18 mouse cellular contexts compared by ENCODE assay signal in the genomic region with DNA sequence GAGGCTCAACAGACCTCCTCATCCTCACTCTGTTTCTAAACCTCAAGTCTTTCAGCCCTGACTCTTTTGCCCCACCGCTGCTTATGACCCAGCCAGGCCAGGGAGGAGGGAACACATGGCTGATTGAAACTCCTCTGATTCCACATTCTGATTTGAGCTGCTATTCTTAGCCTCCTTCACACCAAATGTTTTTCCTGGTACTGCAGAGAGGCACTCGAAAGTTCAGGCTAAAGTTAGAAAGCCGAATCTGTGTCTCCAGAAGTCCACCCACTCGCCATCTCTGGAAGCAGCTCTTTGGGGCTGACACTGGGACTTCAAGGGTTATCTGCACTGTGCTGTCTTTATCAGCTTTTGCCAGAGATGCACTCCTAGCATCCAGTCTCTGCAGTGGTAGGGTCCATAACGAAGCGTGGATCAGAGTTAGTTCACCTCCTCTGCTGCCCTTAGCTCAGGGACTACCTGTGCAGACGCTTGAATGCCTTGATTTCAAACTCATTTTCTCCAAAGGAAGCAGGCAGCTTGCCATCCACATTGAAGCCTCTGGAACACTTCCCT. TPM values are rescaled to one million over a fixed set of nuclear protein-coding genes. Genes with fewer than 3 reads are reported as not detected.
DNase-seq lines count a peak whose midpoint lies in the region; ATAC-seq and TF ChIP-seq lines count a peak whose summit lies in the region.
"Had no signal": no experiment of that assay in that cellular context is flagged by ENCODE, and none has a peak within 500 bp of the region (broad histone marks: within the 10 kb centered on the region; RNA-seq: fewer than 3 reads in every experiment).

No protein-coding gene starts in this region.

- DNase-seq in heart, adult 2 months: no peak
- DNase-seq in right cerebral cortex, adult 2 months (ENCODE audit: low spot score in 2 of 2): peak; percentile 50 to 64
- DNase-seq in right cerebral cortex, postnatal 4 days: no peak
- DNase-seq in left cerebral cortex, postnatal 25 days (ENCODE audit: low spot score in 2 of 2): peak; percentile 54 to 87
- no peak for DNase-seq in neural tube, embryonic 10.5 days (ENCODE audit: extremely low spot score, low spot score)
- DNase-seq: adrenal gland, adult 8-10 months; cerebellum, adult 18-20 months; kidney, postnatal 10 days; liver, embryonic 13.5 days; retina, postnatal 1 day had no signal

- peak overlapping the region; percentile 49 to 52 for H3K27ac ChIP-seq in heart, embryonic 14.5 days (replicated peaks in 1 of 2; ENCODE audit: control insufficient read depth in 1 of 2, insufficient read depth in 1 of 2, low read depth in 2 of 2, low read length in 2 of 2)
- H3K27ac ChIP-seq in heart, adult 2 months: no peak overlapping the region
- no peak overlapping the region for H3K27ac ChIP-seq in midbrain, embryonic 13.5 days
- H3K27ac ChIP-seq: forebrain, embryonic 10.5 days; hindbrain, embryonic 13.5 days; limb, embryonic 10.5 days; liver, embryonic 13.5 days had no signal

- H3K9ac ChIP-seq in heart, embryonic 14.5 days (ENCODE audit: low read length): no peak overlapping the region
- H3K9ac ChIP-seq in heart, adult 2 months (ENCODE audit: low read depth, low read length): no peak overlapping the region
- H3K9ac ChIP-seq in midbrain, embryonic 13.5 days (replicated peaks): no peak overlapping the region
- H3K9ac ChIP-seq: hindbrain, embryonic 13.5 days; liver, embryonic 13.5 days had no signal

- TF ChIP-seq CTCF in heart, adult 2 months (IDR thresholded peaks at IDR 0.05): no peak

- peak overlapping the region; percentile 34 for H3K4me2 ChIP-seq in heart, embryonic 14.5 days (ENCODE audit: low read length)
- no peak overlapping the region for H3K4me2 ChIP-seq in midbrain, embryonic 13.5 days (replicated peaks)
- H3K4me2 ChIP-seq: hindbrain, embryonic 13.5 days; liver, embryonic 13.5 days had no signal

- no peaks in the 10 kb centered on the region for H3K27me3 ChIP-seq in heart, embryonic 14.5 days (ENCODE audit: control insufficient read depth, insufficient read depth, low read length)
- no peaks in the 10 kb centered on the region for H3K27me3 ChIP-seq in heart, adult 2 months (ENCODE audit: control insufficient read depth, insufficient read depth, low read length)
- H3K27me3 ChIP-seq in midbrain, embryonic 13.5 days: no peaks in the 10 kb centered on the region
- H3K27me3 ChIP-seq: hindbrain, embryonic 13.5 days; liver, embryonic 13.5 days had no signal

- intact Hi-C loops in heart, adult 2 months (cut with DNase I): no loop called here
- intact Hi-C loops in left cerebral cortex, postnatal 25 days (cut with DNase I): loop anchor here (2.0 kb wide), 2 partner anchors 31 to 47 kb away; no protein-coding TSS in a partner anchor

- no peaks in the 10 kb centered on the region for H3K79me2 ChIP-seq in heart, adult 2 months (replicated peaks; ENCODE audit: control insufficient read depth, insufficient read depth, low read length)

- ATAC-seq in heart, embryonic 14.5 days (ENCODE audit: insufficient number of reproducible peaks, insufficient read depth, low FRiP score, low read depth): no peak
- ATAC-seq in midbrain, embryonic 13.5 days: no peak
- ATAC-seq: intestine, embryonic 16.5 days had no signal

- H3K4me3 ChIP-seq in heart, embryonic 14.5 days (ENCODE audit: control insufficient read depth in 1 of 2, insufficient read depth in 1 of 2, low read depth in 1 of 2, low read length in 2 of 2): no peak overlapping the region
- H3K4me3 ChIP-seq in heart, adult 2 months: no peak overlapping the region
- H3K4me3 ChIP-seq in midbrain, embryonic 13.5 days (replicated peaks): no peak overlapping the region
- H3K4me3 ChIP-seq: forebrain, embryonic 10.5 days; hindbrain, embryonic 13.5 days; limb, embryonic 10.5 days; liver, embryonic 13.5 days had no signal

- no peaks in the 10 kb centered on the region for H3K36me3 ChIP-seq in heart, embryonic 14.5 days (ENCODE audit: control insufficient read depth, insufficient read depth, low read length)
- H3K36me3 ChIP-seq in heart, adult 2 months (ENCODE audit: control insufficient read depth, insufficient read depth, low read length): peaks cover 2% of the 10 kb centered on the region; the same call in 1 of the 2 replicates
- no peaks in the 10 kb centered on the region for H3K36me3 ChIP-seq in midbrain, embryonic 13.5 days
- H3K36me3 ChIP-seq: forebrain, embryonic 10.5 days; hindbrain, embryonic 13.5 days; limb, embryonic 10.5 days; liver, embryonic 13.5 days had no signal

- WGBS in heart, embryonic 14.5 days: 13% methylated on average over 7 of the region's 7 CpGs
- WGBS in heart, adult 2 months: 30% methylated on average over 7 of the region's 7 CpGs
- WGBS in midbrain, embryonic 13.5 days: 82% methylated on average over 7 of the region's 7 CpGs

- H3K9me3 ChIP-seq in heart, embryonic 14.5 days (ENCODE audit: control insufficient read depth, low read length): no peaks in the 10 kb centered on the region
- no peaks in the 10 kb centered on the region for H3K9me3 ChIP-seq in midbrain, embryonic 13.5 days
- H3K9me3 ChIP-seq: forebrain, embryonic 10.5 days; hindbrain, embryonic 13.5 days; limb, embryonic 10.5 days; liver, embryonic 13.5 days had no signal

- no peak for TF ChIP-seq POLR2A in heart, adult 2 months (IDR thresholded peaks at IDR 0.05; ENCODE audit: insufficient read depth, low read depth, low read length)

- no peak for TF ChIP-seq EP300 in heart, adult 2 months (IDR thresholded peaks at IDR 0.05; ENCODE audit: insufficient read depth, low read depth, low read length)

- H3K4me1 ChIP-seq in heart, embryonic 14.5 days (ENCODE audit: control insufficient read depth in 2 of 2, insufficient read depth in 2 of 2, low read length in 2 of 2): peaks cover 20 to 28% of the 10 kb centered on the region in 2 experiments
- peaks cover 2% of the 10 kb centered on the region; the same call in 1 of the 2 replicates for H3K4me1 ChIP-seq in heart, adult 2 months (ENCODE audit: control insufficient read depth, insufficient read depth, low read length)
- H3K4me1 ChIP-seq in midbrain, embryonic 13.5 days (replicated peaks): peaks cover 7% of the 10 kb centered on the region
- H3K4me1 ChIP-seq: limb, embryonic 10.5 days; liver, embryonic 13.5 days had no signal

RNA-seq across cellular contexts. Expression of a gene that starts 43.3 kb away (rescaled TPM):
- polyA plus RNA-seq in heart, embryonic 14.5 days (2014; fragmentation: Nextera tagmentation; extraction: Ambion mirVana): 0.16 and 0.18 TPM in 2 replicates
- total RNA-seq in heart, adult 2 months (2021): under 1 TPM; 0.34 to 0.43 TPM
- 0.62 and 0.67 TPM in 2 replicates for polyA plus RNA-seq in heart, adult 2 months (2012; rRNA removed)
- total RNA-seq in left cerebral cortex, postnatal 25 days (2021): 100 to 1,000 TPM; 326 to 336 TPM
- 1.1 and 2.0 TPM in 2 replicates for polyA plus RNA-seq in midbrain, embryonic 13.5 days (2015; fragmentation: Nextera tagmentation; extraction: Ambion mirVana)
- total RNA-seq: megakaryocyte progenitor cell, adult 5-6 weeks had no signal
- polyA plus RNA-seq: C2C12 had no signal

Comparison
In these comparisons a context has a peak if more than half of its experiments do, and no peak if none do; other contexts are left out.
1. H3K27ac ChIP-seq: peak in heart, embryonic 14.5 days (2 of 2); none in heart, adult 2 months (single experiment) and midbrain, embryonic 13.5 days (single experiment).
2. DNase-seq: peak in right cerebral cortex, adult 2 months (2 of 2) and left cerebral cortex, postnatal 25 days (2 of 2); none in heart, adult 2 months (0 of 2), right cerebral cortex, postnatal 4 days (single experiment) and neural tube, embryonic 10.5 days (single experiment).